Mouse (Mus musculus): Measurements from ENCODE around the gene Mogs. TPM values are rescaled to one million over a fixed set of nuclear protein-coding genes. Genes with fewer than 3 reads are reported as not detected.

Gene Mogs
- polyA plus RNA-seq, 1 experiment, result 45.6 TPM

GRCm38 (mm10) chr6:83083497-83083896 lies 31.8 kb upstream of the Mogs start:
- Histone ChIP-seq H3K27me3 (ENCODE audit: control insufficient read depth, insufficient read depth, low read length) (peaks cover 34% of the 10 kb centered on the region), H3K4me3 (ENCODE audit: low read depth, low read length) (no peak overlapping the region), H3K27ac (ENCODE audit: insufficient read depth, low read depth, low read length) (no peak overlapping the region), H3K36me3 (ENCODE audit: control insufficient read depth, insufficient read depth, low read length) (peaks cover 11% of the 10 kb centered on the region; the same call in 1 of the 2 replicates), H3K4me1 (ENCODE audit: control insufficient read depth, insufficient read depth, insufficient read length, low read length) (peaks cover 14% of the 10 kb centered on the region)
- TF ChIP-seq POLR2A (IDR thresholded peaks at IDR 0.05; ENCODE audit: low read depth, low read length), result no peak
- no peak for TF ChIP-seq CTCF (IDR thresholded peaks at IDR 0.05; ENCODE audit: extremely low read depth, insufficient read length, insufficient replicate concordance, low read depth, low read length)
- 55% methylated on average over 5 of the region's 5 CpGs for WGBS

- TF ChIP-seq CTCF (IDR thresholded peaks at IDR 0.05; ENCODE audit: extremely low read depth, insufficient read length, insufficient replicate concordance, low read depth, low read length) (no peak), POLR2A (IDR thresholded peaks at IDR 0.05; ENCODE audit: low read depth, low read length) (no peak)
- Histone ChIP-seq H3K4me1 (ENCODE audit: control insufficient read depth, insufficient read depth, insufficient read length, low read length) (peaks cover 14% of the 10 kb centered on the region), H3K27me3 (ENCODE audit: control insufficient read depth, insufficient read depth, low read length) (peaks cover 40% of the 10 kb centered on the region), H3K36me3 (ENCODE audit: control insufficient read depth, insufficient read depth, low read length) (peaks cover 11% of the 10 kb centered on the region; the same call in 1 of the 2 replicates), H3K27ac (ENCODE audit: insufficient read depth, low read depth, low read length) (no peak overlapping the region), H3K4me3 (ENCODE audit: low read depth, low read length) (no peak overlapping the region)
- WGBS, result 26% methylated on average over 6 of the region's 6 CpGs
Measured at GRCm38 (mm10) chr6:83084477-83084876, 30.8 kb upstream of the Mogs start.

GRCm38 (mm10) chr6:83086121-83087035 lies 28.9 kb upstream of the Mogs start, which contains the start of gene Lbx2:
Lbx2 (plus strand) TSS chr6:83086367.
- 6% methylated on average over 42 of the region's 42 CpGs for WGBS
- TF ChIP-seq POLR2A (IDR thresholded peaks at IDR 0.05; ENCODE audit: low read depth, low read length) (no peak), CTCF (IDR thresholded peaks at IDR 0.05; ENCODE audit: extremely low read depth, insufficient read length, insufficient replicate concordance, low read depth, low read length) (no peak)
- Histone ChIP-seq H3K36me3 (ENCODE audit: control insufficient read depth, insufficient read depth, low read length) (0 out of 2 replicates have a peak, but pooled peaks cover 3% of the 10 kb centered on the region), H3K4me3 (ENCODE audit: low read depth, low read length) (peak within 1 kb of the TSS; percentile 44), H3K4me1 (ENCODE audit: control insufficient read depth, insufficient read depth, insufficient read length, low read length) (peaks cover 14% of the 10 kb centered on the region), H3K27me3 (ENCODE audit: control insufficient read depth, insufficient read depth, low read length) (peaks cover 43% of the 10 kb centered on the region), H3K27ac (ENCODE audit: insufficient read depth, low read depth, low read length) (peak within 1 kb of the TSS; percentile 38; the same call in 1 of the 2 replicates)

- 10% methylated on average over 47 of the region's 47 CpGs for WGBS
- no peak for TF ChIP-seq CTCF (IDR thresholded peaks at IDR 0.05; ENCODE audit: extremely low read depth, insufficient read length, insufficient replicate concordance, low read depth, low read length)
- no peak for TF ChIP-seq POLR2A (IDR thresholded peaks at IDR 0.05; ENCODE audit: low read depth, low read length)
- peak overlapping the region; percentile 44 for H3K4me3 ChIP-seq (ENCODE audit: low read depth, low read length)
- peaks cover 14% of the 10 kb centered on the region for H3K4me1 ChIP-seq (ENCODE audit: control insufficient read depth, insufficient read depth, insufficient read length, low read length)
- H3K27ac ChIP-seq (ENCODE audit: insufficient read depth, low read depth, low read length), result peak overlapping the region; percentile 38; the same call in 1 of the 2 replicates
- H3K36me3 ChIP-seq (ENCODE audit: control insufficient read depth, insufficient read depth, low read length), result no peaks in the 10 kb centered on the region
- H3K27me3 ChIP-seq (ENCODE audit: control insufficient read depth, insufficient read depth, low read length), result peaks cover 43% of the 10 kb centered on the region
Measured at GRCm38 (mm10) chr6:83087205-83087925, 27.9 kb upstream of the Mogs start.

GRCm38 (mm10) chr6:83087926-83088260 lies 27.4 kb upstream of the Mogs start:
- Histone ChIP-seq H3K27ac (ENCODE audit: insufficient read depth, low read depth, low read length) (no peak overlapping the region), H3K27me3 (ENCODE audit: control insufficient read depth, insufficient read depth, low read length) (peaks cover 43% of the 10 kb centered on the region), H3K4me1 (ENCODE audit: control insufficient read depth, insufficient read depth, insufficient read length, low read length) (peaks cover 17% of the 10 kb centered on the region), H3K4me3 (ENCODE audit: low read depth, low read length) (peak overlapping the region; percentile 44), H3K36me3 (ENCODE audit: control insufficient read depth, insufficient read depth, low read length) (no peaks in the 10 kb centered on the region)
- WGBS, result 35% methylated on average over 9 of the region's 9 CpGs
- TF ChIP-seq CTCF (IDR thresholded peaks at IDR 0.05; ENCODE audit: extremely low read depth, insufficient read length, insufficient replicate concordance, low read depth, low read length) (no peak), POLR2A (IDR thresholded peaks at IDR 0.05; ENCODE audit: low read depth, low read length) (no peak)

GRCm38 (mm10) chr6:83092416-83093127 lies 22.7 kb upstream of the Mogs start:
- peaks cover 17% of the 10 kb centered on the region for H3K27me3 ChIP-seq (ENCODE audit: control insufficient read depth, insufficient read depth, low read length)
- peaks cover 6% of the 10 kb centered on the region for H3K4me1 ChIP-seq (ENCODE audit: control insufficient read depth, insufficient read depth, insufficient read length, low read length)
- 18% methylated on average over 6 of the region's 6 CpGs for WGBS
- no peak overlapping the region for H3K4me3 ChIP-seq (ENCODE audit: low read depth, low read length)
- no peaks in the 10 kb centered on the region for H3K36me3 ChIP-seq (ENCODE audit: control insufficient read depth, insufficient read depth, low read length)
- no peak overlapping the region for H3K27ac ChIP-seq (ENCODE audit: insufficient read depth, low read depth, low read length)
- TF ChIP-seq POLR2A (IDR thresholded peaks at IDR 0.05; ENCODE audit: low read depth, low read length) (no peak), CTCF (IDR thresholded peaks at IDR 0.05; ENCODE audit: extremely low read depth, insufficient read length, insufficient replicate concordance, low read depth, low read length) (no peak)
